Mouse (Mus musculus) 3T3-L1 (cell line): ENCODE measurements at regions not wholly inside any gene's neighbourhood (a gene's known extent, or its start where the extent isn't known, plus 50 kb on each side); places are given as distances from the start of the nearest gene placed in this dataset.

Source experiments
- DNase-seq: peaks from one replicate; pipeline ENCODE4 v3.0.0-alpha.2; 2015; ENCODE audit warnings: low read depth, low spot score

DNA sequence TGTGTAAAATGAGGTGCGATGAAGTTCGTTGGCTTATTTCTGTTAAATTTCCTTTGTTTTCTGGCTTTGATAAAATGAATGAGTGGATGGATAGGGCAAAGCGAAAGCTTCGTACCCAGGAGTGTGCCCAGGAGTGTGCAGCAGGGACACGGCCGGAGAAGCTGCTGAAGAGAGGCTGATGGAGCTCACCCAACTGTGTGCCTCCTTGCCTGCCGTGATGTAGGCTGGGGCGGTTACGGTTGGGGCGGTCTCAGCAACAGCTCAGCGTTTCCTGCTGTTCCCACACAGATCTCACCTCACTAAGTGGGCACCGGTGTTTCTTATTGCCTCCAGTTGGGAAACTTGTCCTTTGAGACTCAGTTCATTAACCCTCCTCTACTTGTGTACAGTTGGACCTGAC, 208.2 kb upstream of the Ttc29 start:
- DNase-seq = no peak

- DNase-seq = no peak
Observed at GRCm38 (mm10) chr8:78013101-78013500, 200.0 kb upstream of the Ttc29 start.

DNA sequence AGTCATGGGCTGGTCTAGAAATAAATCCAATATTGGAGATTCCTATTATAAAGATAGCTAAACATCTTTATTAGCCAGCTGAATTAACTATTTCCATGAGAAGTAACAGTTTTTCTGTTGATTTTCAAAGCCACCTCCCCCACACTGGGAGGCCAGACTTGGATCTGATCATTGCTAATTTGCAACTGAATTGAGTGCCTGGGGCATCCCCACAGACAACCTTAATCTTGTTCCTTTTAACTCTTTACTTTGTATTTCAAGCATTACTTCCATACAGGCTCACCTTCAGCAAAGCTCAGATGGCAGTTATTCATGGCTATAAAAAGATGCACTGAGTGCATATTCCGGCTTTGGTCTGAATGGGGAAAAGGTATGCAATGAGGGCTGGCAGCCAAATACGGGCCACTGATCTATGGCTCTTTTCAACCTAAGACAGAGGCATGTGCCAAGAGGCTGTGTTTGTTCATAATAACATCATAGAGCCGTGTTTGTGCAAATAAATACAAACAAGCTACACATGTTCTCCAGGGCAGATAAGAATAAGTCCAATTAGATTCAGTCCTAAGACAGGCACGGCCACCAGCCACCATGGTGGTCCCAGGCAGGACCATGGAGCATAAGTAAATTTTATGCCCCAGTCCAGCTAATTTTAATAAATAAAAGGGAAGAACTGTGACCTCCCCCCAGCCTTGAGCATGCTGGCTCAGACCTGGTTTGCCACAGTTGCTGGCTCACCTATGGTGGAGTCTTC, 194.5 kb upstream of the Ttc29 start:
- DNase-seq = no peak

- no peak for DNase-seq
Observed at GRCm38 (mm10) chr8:78021473-78021872, 191.6 kb upstream of the Ttc29 start.

GRCm38 (mm10) chr8:78022986-78023385, 190.1 kb upstream of the Ttc29 start:
- DNase-seq = no peak

DNA sequence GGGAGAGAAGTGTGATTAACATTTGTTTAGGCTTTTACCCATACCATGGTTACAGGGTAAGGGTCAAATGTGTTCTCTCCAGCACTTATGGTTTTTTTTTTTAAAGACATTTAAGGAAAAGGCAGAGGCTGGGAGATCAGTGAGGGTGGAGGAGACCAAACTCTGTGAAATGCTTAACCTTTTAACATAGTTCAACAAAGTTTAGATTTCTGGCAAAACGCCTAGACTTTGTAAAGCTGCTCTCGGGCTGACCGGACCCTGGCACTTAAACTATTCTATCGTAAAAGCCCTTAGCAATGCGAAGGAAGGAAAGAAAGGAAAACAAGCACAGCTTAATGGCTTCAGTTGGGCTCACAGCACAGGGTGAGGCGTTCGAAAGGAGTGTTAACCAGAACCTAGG, 189.6 kb upstream of the Ttc29 start:
- peak; percentile 29 for DNase-seq

- DNase-seq = no peak
Observed at GRCm38 (mm10) chr8:78023936-78024335, 189.2 kb upstream of the Ttc29 start.

GRCm38 (mm10) chr8:78024964-78025363, 188.1 kb upstream of the Ttc29 start:
- no peak for DNase-seq

- no peak for DNase-seq
Observed at GRCm38 (mm10) chr8:78027371-78027770, 185.7 kb upstream of the Ttc29 start.

DNA sequence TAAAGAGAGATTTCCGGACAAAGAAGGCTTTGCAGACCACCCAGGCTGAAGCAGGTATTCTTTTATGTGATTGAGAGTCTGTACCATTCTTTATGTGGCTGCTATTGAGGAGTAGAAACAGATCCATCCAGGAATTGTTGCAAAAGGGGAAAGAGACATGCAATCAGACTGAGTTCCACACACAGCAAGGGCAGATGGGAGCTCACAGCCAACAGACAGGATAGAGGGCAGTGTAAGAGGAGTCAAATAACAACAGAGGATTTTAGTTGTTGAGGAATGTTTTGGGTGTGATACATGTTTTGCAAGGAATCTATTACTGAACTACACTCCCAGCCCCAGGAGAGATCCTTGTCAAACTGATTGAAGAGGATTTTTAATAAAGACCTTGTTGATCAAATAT, 184.2 kb upstream of the Ttc29 start:
- no peak for DNase-seq

DNA sequence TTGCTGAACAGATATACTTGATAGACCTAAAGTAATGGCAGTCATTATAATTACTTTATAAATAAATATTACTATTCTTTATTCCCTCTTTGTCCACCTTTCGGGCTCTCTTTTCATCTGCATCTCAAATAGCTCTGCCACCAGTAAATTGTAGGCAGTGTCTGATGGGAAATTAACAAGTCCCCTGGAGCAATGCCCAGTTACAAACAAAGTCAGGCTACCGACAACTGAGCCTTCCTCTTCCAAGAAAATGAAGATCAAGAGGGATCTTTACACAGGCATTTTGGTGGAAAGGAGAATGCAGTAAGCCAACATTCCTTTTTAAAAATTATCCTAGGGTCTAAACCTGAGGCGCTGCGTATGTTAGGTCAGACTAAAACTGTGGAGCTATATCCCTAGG, 181.3 kb upstream of the Ttc29 start:
- DNase-seq = no peak

DNA sequence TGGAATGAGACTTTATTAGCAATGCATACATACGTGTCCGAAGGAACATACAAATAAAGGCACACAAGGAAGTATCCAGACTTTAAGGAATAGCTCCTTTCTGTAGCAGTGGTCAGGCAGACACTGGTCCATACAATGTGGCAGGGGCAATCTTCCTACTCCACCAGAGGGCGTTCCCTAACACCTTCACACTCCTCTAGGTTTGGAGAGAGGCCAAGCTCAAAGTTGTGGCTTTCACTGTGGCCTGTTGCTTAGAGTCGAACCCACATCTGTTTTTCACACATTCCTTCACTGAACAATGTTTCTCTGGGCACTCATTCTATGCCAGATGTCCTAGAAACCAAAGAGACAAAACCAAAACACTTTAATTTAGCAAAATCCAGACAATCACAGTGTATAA, 178.4 kb upstream of the Ttc29 start:
- DNase-seq = no peak

- no peak for DNase-seq
Observed at GRCm38 (mm10) chr8:78037218-78037617, 175.9 kb upstream of the Ttc29 start.

GRCm38 (mm10) chr8:78046691-78047090, 166.4 kb upstream of the Ttc29 start:
- no peak for DNase-seq

- no peak for DNase-seq
Observed at GRCm38 (mm10) chr8:78050768-78051167, 162.3 kb upstream of the Ttc29 start.

DNA sequence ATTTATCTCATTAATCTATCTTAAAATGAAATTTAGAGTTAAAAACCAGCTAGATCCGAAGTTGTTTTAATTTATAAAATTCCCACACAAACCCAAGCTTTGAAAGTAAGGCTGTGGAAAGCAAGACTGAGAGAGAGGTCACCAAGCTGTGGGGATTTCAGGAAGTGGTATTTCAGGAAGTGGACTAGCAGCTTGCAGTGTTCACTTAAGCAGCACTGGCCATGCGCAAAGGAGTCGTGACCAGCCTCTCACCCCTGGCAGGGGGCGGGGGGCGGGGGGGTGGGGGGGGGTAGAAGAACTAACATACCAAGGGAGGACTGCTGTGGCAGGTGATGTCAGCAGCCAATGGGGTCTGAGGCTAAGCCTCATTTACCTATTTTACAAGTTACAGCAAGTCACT, 158.7 kb upstream of the Ttc29 start:
- no peak for DNase-seq

DNA sequence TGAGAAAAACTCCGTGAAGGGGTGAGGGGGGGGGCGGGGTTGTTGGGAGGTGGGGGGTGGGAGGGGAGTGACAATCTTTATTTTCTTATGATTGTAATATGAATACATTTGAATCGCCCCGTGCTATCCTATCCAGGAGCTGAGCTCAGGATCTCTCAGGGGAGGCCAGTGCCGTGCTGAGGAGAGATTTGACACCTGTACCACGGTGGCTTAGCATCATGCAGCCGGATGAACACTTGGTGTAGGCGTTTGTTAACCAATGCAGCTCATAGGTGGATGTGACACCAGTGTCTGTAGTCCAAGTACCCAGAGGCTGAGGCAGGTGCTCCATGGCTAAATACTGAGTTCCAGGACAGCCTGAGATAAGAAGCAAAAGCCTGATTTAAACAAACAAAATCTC, 158.2 kb upstream of the Ttc29 start:
- no peak for DNase-seq

DNA sequence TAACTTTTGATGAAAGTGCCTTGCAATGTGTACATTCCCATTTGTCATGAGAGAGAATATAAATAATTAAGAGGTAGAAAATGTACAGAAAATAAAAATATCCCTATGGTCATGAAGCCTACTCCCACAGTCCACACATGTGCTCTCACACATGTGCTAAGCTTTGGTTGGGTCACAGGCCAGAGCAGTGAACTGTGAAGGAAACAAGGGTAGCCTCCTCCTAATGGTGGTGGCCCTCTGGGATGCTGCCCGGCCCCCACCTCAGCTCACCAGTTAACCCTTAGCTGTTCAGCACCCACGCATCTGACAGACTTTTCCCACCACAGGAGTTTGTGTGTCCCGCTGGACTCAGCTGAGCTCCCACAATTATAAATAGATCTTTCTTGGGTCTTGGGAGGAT, 157.6 kb upstream of the Ttc29 start:
- DNase-seq = no peak

DNA sequence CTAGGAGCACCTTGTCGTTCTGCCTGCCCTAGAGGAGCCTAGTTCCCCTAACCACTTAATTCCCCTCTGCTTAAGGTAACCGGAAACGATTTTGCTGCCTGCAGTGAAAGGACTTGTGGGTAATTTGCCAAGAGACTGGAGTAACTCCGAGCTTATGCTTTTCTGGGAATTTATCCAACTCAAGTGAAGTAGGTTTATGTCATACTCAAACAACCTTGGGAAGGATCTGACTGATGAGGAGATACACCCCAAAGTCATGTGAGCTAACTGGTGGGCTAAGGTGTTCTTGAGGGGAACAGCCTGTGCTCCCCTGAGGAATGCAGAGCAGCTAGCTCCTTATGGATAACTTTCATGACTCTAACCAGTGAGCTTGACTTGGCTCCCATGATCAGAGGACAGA, 155.7 kb upstream of the Ttc29 start:
- no peak for DNase-seq

DNA sequence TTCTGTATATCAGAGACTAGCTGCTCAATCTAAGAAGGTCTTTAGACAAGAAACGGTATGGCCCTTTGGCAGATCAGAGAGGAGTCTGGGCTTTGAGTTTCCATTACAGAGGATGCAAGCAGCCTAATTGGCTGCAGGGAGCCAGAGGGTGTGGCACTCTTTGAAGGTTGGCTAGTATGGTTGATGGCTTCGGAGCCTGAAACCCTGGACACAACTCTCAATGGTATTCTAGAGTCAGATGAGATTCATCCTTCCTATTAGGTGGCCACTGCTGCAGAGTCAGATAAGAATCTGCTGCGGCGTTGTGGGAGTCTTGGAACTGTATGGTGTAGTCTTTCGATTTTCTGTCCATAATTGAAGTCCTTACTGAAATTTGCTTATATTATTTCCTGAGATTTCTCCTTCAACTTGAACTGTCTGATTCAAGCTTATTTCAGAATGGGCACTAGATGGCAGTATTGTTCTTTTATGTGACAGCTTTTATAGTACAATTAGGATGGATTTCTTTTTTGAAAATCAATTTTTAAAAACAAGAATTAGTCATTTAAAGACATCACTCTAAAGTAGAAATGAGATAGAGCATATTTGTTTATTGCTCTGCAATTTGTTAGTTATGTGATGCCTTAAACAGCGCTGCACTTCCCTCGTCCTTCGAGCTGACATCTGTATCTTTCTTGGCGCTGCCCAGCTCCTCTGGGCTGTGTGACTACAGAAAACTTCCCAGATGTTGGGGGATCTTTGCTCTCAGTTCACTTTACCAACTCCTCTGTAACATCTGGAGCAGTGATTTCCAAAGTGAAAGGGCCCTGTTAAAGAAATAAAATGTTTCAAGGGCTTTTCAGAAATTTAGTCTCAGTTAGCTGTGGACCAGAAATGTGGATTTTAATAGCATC, 151.0 kb upstream of the Ttc29 start:
- DNase-seq = peak; percentile 73

DNA sequence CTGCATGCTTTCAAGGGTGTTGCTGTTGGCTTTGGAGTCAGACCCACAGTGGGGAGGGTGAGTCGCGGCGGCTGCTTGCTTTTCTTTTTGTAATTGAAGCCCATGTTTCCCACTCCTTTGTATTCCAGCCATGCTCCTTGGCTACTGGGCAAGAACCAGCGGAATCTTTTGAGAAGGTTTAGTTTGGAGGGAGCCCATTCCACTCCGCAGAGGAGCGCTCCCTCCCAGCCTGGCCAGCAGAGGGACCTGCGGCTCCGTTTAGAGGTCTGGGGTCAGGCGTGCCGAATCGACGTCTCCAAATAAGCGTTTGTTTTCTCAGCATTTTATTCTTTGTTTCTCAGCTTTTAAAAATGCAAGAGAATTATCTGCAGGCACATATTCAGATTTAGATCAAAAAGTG, 149.6 kb upstream of the Ttc29 start:
- no peak for DNase-seq

GRCm38 (mm10) chr8:78064161-78064560, 148.9 kb upstream of the Ttc29 start:
- no peak for DNase-seq

GRCm38 (mm10) chr8:78065890-78066493, 147.1 kb upstream of the Ttc29 start:
- no peak for DNase-seq
